Mouse (Mus musculus): ENCODE measurements around the gene Cdk7.

DNA sequence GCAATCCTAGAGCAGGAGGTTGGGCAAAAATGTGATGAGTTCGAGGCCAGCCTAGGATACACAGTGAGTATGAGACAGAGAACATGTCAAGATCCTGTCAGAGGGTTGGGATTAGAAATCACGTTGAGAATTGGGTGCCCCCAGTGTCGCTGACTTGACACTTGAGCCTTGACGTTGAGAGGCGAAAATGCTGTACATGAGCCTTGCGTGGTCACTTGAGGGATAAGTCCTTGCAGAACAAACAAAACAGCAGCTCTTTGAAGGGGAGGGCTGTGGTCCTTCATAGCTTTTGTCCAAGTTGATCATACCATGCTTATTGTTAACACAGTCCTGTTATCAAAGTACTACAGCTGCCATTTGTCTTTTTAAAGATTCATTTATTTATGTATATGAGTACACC lies 46.0 kb upstream of the Cdk7 start:
- TF ChIP-seq CTCF (IDR thresholded peaks at IDR 0.05; ENCODE audit: low read depth, low read length) (no peak), POLR2A (IDR thresholded peaks at IDR 0.05; ENCODE audit: borderline replicate concordance, low read depth, low read length) (no peak)

Data from bone marrow macrophage, adult 2 months (primary cell).